Mouse (Mus musculus) R1 (cell line): ENCODE data around the gene Ms4a10.

Experiments used
- DNase-seq: peaks from one replicate; pipeline ENCODE4 v3.0.0-alpha.2; 2018; ENCODE audit warnings: low read depth, low spot score

The Ms4a10 gene

GRCm38 (mm10) chr19:10918321-10918991 is 56.0 kb downstream of the Ms4a10 start:
- DNase-seq: no peak

- no peak for DNase-seq
Observed at GRCm38 (mm10) chr19:10916506-10916905, 58.0 kb downstream of the Ms4a10 start.

- no peak for DNase-seq
Observed at GRCm38 (mm10) chr19:10914870-10915269, 59.6 kb downstream of the Ms4a10 start.

GRCm38 (mm10) chr19:10914291-10914690 is 60.2 kb downstream of the Ms4a10 start:
- DNase-seq: no peak
